Mouse (Mus musculus): ENCODE results near the gene Trak1.

- TF ChIP-seq MEF2A (IDR thresholded peaks at IDR 0.05; ENCODE audit: borderline replicate concordance, low read depth, low read length) (no peak), POLR2A (IDR thresholded peaks at IDR 0.05; ENCODE audit: low read depth, low read length) (no peak), CTCF (conservative IDR thresholded peaks at IDR 0.05 in 1 of 2, IDR thresholded peaks at IDR 0.05 in 1 of 2; ENCODE audit: low read depth in 2 of 2, low read length in 2 of 2) (no peak), KAT2A (IDR thresholded peaks at IDR 0.05; ENCODE audit: insufficient replicate concordance, low read length) (no peak)
These were observed 157.6 kb downstream of the Trak1 start for GRCm38 (mm10) chr9:121454891-121455290.
